9 mouse cellular contexts compared by ENCODE assay signal in the genomic region with DNA sequence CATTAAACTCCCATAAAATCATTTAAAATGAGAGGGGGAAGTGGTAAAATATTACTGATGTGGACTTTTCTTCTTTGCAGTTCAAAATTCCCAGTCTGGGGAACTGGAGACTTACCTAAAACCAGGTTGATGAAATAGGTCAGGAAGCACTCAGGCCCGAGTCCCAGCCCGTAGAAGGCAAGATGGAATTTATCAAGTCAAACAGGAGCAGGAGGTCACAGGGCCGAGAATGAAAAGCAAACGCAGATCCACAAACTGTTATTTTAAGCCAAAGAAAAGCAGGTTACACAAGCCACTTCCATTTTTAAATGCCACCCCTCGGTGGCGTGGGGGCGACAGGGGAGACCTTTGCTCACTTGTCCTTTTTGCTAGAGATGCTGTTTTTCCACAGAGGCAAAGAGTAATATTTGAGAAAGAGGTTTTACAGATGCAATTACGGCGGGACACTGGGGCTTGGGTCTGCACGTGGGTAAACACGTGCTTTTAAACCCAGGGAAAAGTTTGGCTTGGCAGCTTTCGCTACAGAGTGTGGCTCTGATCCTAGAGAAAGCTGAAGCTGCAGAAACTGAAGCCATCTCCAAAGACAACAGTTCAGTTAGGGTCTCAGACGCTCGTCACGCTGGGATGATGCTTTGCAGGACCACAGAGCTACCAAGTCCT.
A peak's percentile ranks its signal among the peaks of the same experiment; 100 is the strongest.
DNase-seq lines count a peak whose midpoint lies in the region; ATAC-seq lines count a peak whose summit lies in the region.
"Had no signal": no experiment of that assay in that cellular context is flagged by ENCODE, and none has a peak within 500 bp of the region (broad histone marks: within the 10 kb centered on the region; RNA-seq: fewer than 3 reads in every experiment).

No protein-coding gene starts in this region.

- H3K9ac ChIP-seq in intestine, embryonic 16.5 days (ENCODE audit: low read depth, low read length) = no peak overlapping the region
- no peak overlapping the region for H3K9ac ChIP-seq in intestine, embryonic 15.5 days
- H3K9ac ChIP-seq in heart, embryonic 15.5 days = no peak overlapping the region
- no peak overlapping the region for H3K9ac ChIP-seq in limb, embryonic 15.5 days
- H3K9ac ChIP-seq: neural tube, embryonic 13.5 days had no signal

- no peaks in the 10 kb centered on the region for H3K4me1 ChIP-seq in intestine, embryonic 16.5 days (ENCODE audit: control insufficient read depth, insufficient read depth, low read length)
- H3K4me1 ChIP-seq in intestine, embryonic 15.5 days (replicated peaks) = no peaks in the 10 kb centered on the region
- no peaks in the 10 kb centered on the region for H3K4me1 ChIP-seq in heart, embryonic 15.5 days (replicated peaks)
- H3K4me1 ChIP-seq in limb, embryonic 15.5 days = peaks cover 10% of the 10 kb centered on the region
- H3K4me1 ChIP-seq: neural tube, embryonic 13.5 days had no signal

- H3K36me3 ChIP-seq in intestine, embryonic 16.5 days (ENCODE audit: control insufficient read depth, insufficient read depth, low read length) = no peaks in the 10 kb centered on the region
- H3K36me3 ChIP-seq in intestine, embryonic 15.5 days = no peaks in the 10 kb centered on the region
- H3K36me3 ChIP-seq in heart, embryonic 15.5 days = no peaks in the 10 kb centered on the region
- H3K36me3 ChIP-seq in limb, embryonic 15.5 days = no peaks in the 10 kb centered on the region
- H3K36me3 ChIP-seq: neural tube, embryonic 13.5 days had no signal

- ATAC-seq in intestine, embryonic 16.5 days = no peak
- ATAC-seq in intestine, embryonic 15.5 days = no peak
- no peak for ATAC-seq in heart, embryonic 15.5 days (replicated peaks; ENCODE audit: insufficient number of reproducible peaks, insufficient read depth, low FRiP score, low read depth)
- ATAC-seq in limb, embryonic 15.5 days (ENCODE audit: insufficient number of reproducible peaks, low FRiP score, low TSS enrichment, low read depth) = 0 out of 2 replicates have a peak, but pooled peaks have one; percentile 44

- no peaks in the 10 kb centered on the region for H3K27me3 ChIP-seq in intestine, embryonic 16.5 days (replicated peaks; ENCODE audit: control insufficient read depth, insufficient read depth, low read length)
- no peaks in the 10 kb centered on the region for H3K27me3 ChIP-seq in intestine, embryonic 15.5 days (replicated peaks)
- H3K27me3 ChIP-seq in heart, embryonic 15.5 days = no peaks in the 10 kb centered on the region
- H3K27me3 ChIP-seq in limb, embryonic 15.5 days = no peaks in the 10 kb centered on the region
- H3K27me3 ChIP-seq: neural tube, embryonic 13.5 days had no signal

- no peak overlapping the region for H3K4me3 ChIP-seq in intestine, embryonic 16.5 days (ENCODE audit: low read length)
- H3K4me3 ChIP-seq in intestine, embryonic 15.5 days (replicated peaks) = no peak overlapping the region
- H3K4me3 ChIP-seq in heart, embryonic 15.5 days = no peak overlapping the region
- H3K4me3 ChIP-seq in limb, embryonic 15.5 days = no peak overlapping the region
- H3K4me3 ChIP-seq: neural tube, embryonic 13.5 days had no signal

- 31% methylated on average over 15 of the region's 15 CpGs for WGBS in intestine, embryonic 16.5 days
- 21% methylated on average over 15 of the region's 15 CpGs for WGBS in intestine, embryonic 15.5 days
- 28% methylated on average over 15 of the region's 15 CpGs for WGBS in heart, embryonic 15.5 days
- 27% methylated on average over 15 of the region's 15 CpGs for WGBS in limb, embryonic 15.5 days

- H3K27ac ChIP-seq in intestine, embryonic 16.5 days (ENCODE audit: low read length) = no peak overlapping the region
- no peak overlapping the region for H3K27ac ChIP-seq in intestine, embryonic 15.5 days
- no peak overlapping the region for H3K27ac ChIP-seq in heart, embryonic 15.5 days
- H3K27ac ChIP-seq in limb, embryonic 15.5 days = peak overlapping the region; percentile 29
- H3K27ac ChIP-seq: neural tube, embryonic 13.5 days had no signal

- H3K9me3 ChIP-seq in intestine, embryonic 16.5 days (ENCODE audit: control insufficient read depth, low read length) = no peaks in the 10 kb centered on the region
- no peaks in the 10 kb centered on the region for H3K9me3 ChIP-seq in intestine, embryonic 15.5 days
- no peaks in the 10 kb centered on the region for H3K9me3 ChIP-seq in heart, embryonic 15.5 days (replicated peaks)
- H3K9me3 ChIP-seq in limb, embryonic 15.5 days = no peaks in the 10 kb centered on the region
- H3K9me3 ChIP-seq: neural tube, embryonic 13.5 days had no signal

- 0 out of 2 replicates have a peak overlapping the region, but pooled peaks have one; percentile 12 for H3K4me2 ChIP-seq in intestine, embryonic 16.5 days (ENCODE audit: low read depth, low read length)
- H3K4me2 ChIP-seq in intestine, embryonic 15.5 days (replicated peaks) = no peak overlapping the region
- H3K4me2 ChIP-seq in heart, embryonic 15.5 days = 0 out of 2 replicates have a peak overlapping the region, but pooled peaks have one; percentile 1
- H3K4me2 ChIP-seq in limb, embryonic 15.5 days = peak overlapping the region; percentile 22
- H3K4me2 ChIP-seq: neural tube, embryonic 13.5 days had no signal

- DNase-seq in embryo, embryonic 10 days (ENCODE audit: low spot score) = peak; percentile 50
- DNase-seq in right cerebral cortex, postnatal 36 days (ENCODE audit: low spot score in 2 of 2) = no peak
- no peak for DNase-seq in natural killer cell, adult 2 months (ENCODE audit: low spot score in 2 of 2)
- DNase-seq in layer of hippocampus, adult 9-10 months (ENCODE audit: low spot score) = no peak
